Mouse (Mus musculus) kidney, postnatal 0 days (tissue): ENCODE data around the gene Plcd4. TPM values are rescaled to one million over a fixed set of nuclear protein-coding genes. Genes with fewer than 3 reads are reported as not detected.

Source experiments
- ATAC-seq: fragments of 200-750 bp; cut with Nextera tagmentation; replicated peaks from 2 replicates; pipeline ENCODE4 v1.8.0; 2017; ENCODE audit warnings: low read depth, moderate number of reproducible peaks, moderate TSS enrichment, moderate library complexity; ENCODE audit not compliant: low FRiP score
- DNase-seq: peaks from one replicate; pipeline ENCODE4 v3.0.0-alpha.2; 2016; ENCODE audit warnings: low spot score
- H3K27ac ChIP-seq: fragments of 300-500 bp; sonication (generic); 2 replicates; pipeline ENCODE4 v1.5.1; 2014; ENCODE audit warnings: mild to moderate bottlenecking
- H3K27me3 ChIP-seq: fragments of 300-500 bp; sonication (generic); 2 replicates; pipeline ENCODE4 v1.6.1; 2014; ENCODE audit warnings: low read length, mixed read lengths; ENCODE audit not compliant: insufficient read depth
- H3K36me3 ChIP-seq: fragments of 300-500 bp; sonication (generic); 2 replicates; pipeline ENCODE4 v1.6.1; 2014; ENCODE audit warnings: low read length, mixed read lengths; ENCODE audit not compliant: insufficient read depth
- H3K4me1 ChIP-seq: fragments of 300-500 bp; sonication (generic); replicated peaks from 2 replicates; pipeline ENCODE4 v1.6.1; 2014; ENCODE audit warnings: antibody characterized with exemption, low read length, mixed read lengths; ENCODE audit not compliant: insufficient read depth
- H3K4me2 ChIP-seq: fragments of 300-500 bp; sonication (generic); 2 replicates; pipeline ENCODE4 v1.6.1; 2014; ENCODE audit warnings: mild to moderate bottlenecking, low read length, moderate library complexity, mixed read lengths
- H3K4me3 ChIP-seq: fragments of 300-500 bp; sonication (generic); replicated peaks from 2 replicates; pipeline ENCODE4 v1.5.1; 2014; ENCODE audit warnings: low read depth, low read length
- H3K9ac ChIP-seq: fragments of 300-500 bp; sonication (generic); 2 replicates; pipeline ENCODE4 v1.6.1; 2014; ENCODE audit warnings: low read depth, low read length
- H3K9me3 ChIP-seq: fragments of 300-500 bp; sonication (generic); replicated peaks from 2 replicates; pipeline ENCODE4 v1.6.1; 2016; ENCODE audit warnings: low read length, inconsistent platforms, mixed read lengths
- CTCF ChIP-seq: IDR thresholded peaks from 2 replicates; pipeline ENCODE4 v1.5.1; 2016; ENCODE audit warnings: antibody characterized with exemption, low read depth, mild to moderate bottlenecking, moderate library complexity
- WGBS: fragments of 180-500 bp; shearing (Covaris S2); extraction: QIAGEN DNeasy Blood & Tissue Kit; methylation state at CpG from one replicate; pipeline ENCODE4 v1.1.7; 2014; 5-methylcytosine and 5-hydroxymethylcytosine counted together
- polyA plus RNA-seq: library from polyadenylated mRNA; unstranded; fragments of >200 nt; fragmentation: Nextera tagmentation; extraction: Ambion mirVana; gene quantifications from 2 replicates; pipeline ENCODE4 v1.2.1, GENCODE M21; 2015

Gene Plcd4
- 1.0 and 1.1 TPM in 2 replicates for polyA plus RNA-seq

DNA sequence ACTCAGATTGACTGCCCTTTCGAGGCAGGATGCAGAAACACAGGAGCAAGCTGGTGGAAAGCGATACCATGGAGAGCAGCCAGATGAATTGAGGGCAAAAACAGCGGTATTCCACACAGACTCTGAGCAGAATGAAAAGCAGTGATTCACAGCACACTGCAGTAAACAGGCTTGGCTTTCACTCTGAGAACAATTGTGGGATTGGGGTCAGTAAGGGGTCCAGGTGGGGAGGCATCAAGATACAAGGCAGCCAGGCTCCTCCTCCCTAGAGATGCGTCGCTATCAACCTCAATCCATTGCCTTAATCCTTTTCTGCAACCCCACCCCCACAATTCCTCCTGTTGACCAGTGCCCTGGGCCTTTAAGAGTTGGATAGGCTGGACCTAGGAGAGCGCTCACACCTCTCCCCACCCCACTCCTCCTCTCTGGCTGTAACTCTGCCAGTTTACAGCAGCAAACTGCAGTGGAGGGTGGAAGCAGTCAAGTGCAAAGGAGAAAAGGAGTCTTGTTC is at the start of gene Plcd4:
Plcd4 (plus strand) TSS at position 438 of the 511 bp plus-strand sequence.
- no peaks in the 10 kb centered on the region for H3K27me3 ChIP-seq
- 2% methylated on average over 6 of the region's 6 CpGs for WGBS
- H3K4me2 ChIP-seq, result peak within 1 kb of the TSS; percentile 38
- no peaks in the 10 kb centered on the region for H3K4me1 ChIP-seq
- no peaks in the 10 kb centered on the region for H3K9me3 ChIP-seq
- no peak within 1 kb of the TSS for H3K4me3 ChIP-seq
- H3K9ac ChIP-seq, result no peak within 1 kb of the TSS
- ATAC-seq, result peak; percentile 61
- DNase-seq, result peak; percentile 67
- H3K36me3 ChIP-seq, result no peaks in the 10 kb centered on the region
- H3K27ac ChIP-seq, result no peak within 1 kb of the TSS
- no peak for TF ChIP-seq CTCF

- H3K9ac ChIP-seq, result no peak overlapping the region
- H3K27ac ChIP-seq, result peak overlapping the region; percentile 22; the same call in 1 of the 2 replicates
- no peaks in the 10 kb centered on the region for H3K9me3 ChIP-seq
- DNase-seq, result no peak
- H3K36me3 ChIP-seq, result no peaks in the 10 kb centered on the region
- no peaks in the 10 kb centered on the region for H3K4me1 ChIP-seq
- no peak overlapping the region for H3K4me3 ChIP-seq
- ATAC-seq, result no peak
- no peak overlapping the region for H3K4me2 ChIP-seq
- no peak for TF ChIP-seq CTCF
- WGBS, result 55% methylated on average over 1 of the region's 1 CpGs
- no peaks in the 10 kb centered on the region for H3K27me3 ChIP-seq
Measured at GRCm38 (mm10) chr1:74501106-74501505, 41.6 kb upstream of the Plcd4 start.

- peak overlapping the region; percentile 61; the same call in 1 of the 2 replicates for H3K9ac ChIP-seq
- H3K4me2 ChIP-seq, result peak overlapping the region; percentile 72
- H3K9me3 ChIP-seq, result no peaks in the 10 kb centered on the region
- H3K4me3 ChIP-seq, result peak overlapping the region; percentile 75
- no peak for TF ChIP-seq CTCF
- H3K36me3 ChIP-seq, result no peaks in the 10 kb centered on the region
- no peaks in the 10 kb centered on the region for H3K27me3 ChIP-seq
- WGBS, result under 1% methylated on average over 22 of the region's 22 CpGs
- no peaks in the 10 kb centered on the region; the same call in 1 of the 2 replicates for H3K4me1 ChIP-seq
- H3K27ac ChIP-seq, result peak overlapping the region; percentile 65
- ATAC-seq (no peak), DNase-seq (no peak)
Measured at GRCm38 (mm10) chr1:74505393-74505720, 37.3 kb upstream of the Plcd4 start.

- peak within 1 kb of the TSS; percentile 95 for H3K27ac ChIP-seq
- DNase-seq (peak; percentile 99), ATAC-seq (peak; percentile 99)
- no peak for TF ChIP-seq CTCF
- no peaks in the 10 kb centered on the region for H3K36me3 ChIP-seq
- H3K9me3 ChIP-seq, result no peaks in the 10 kb centered on the region
- under 1% methylated on average over 63 of the region's 64 CpGs for WGBS
- H3K4me1 ChIP-seq, result no peaks in the 10 kb centered on the region; the same call in 1 of the 2 replicates
- peak within 1 kb of the TSS; percentile 75 for H3K4me3 ChIP-seq
- H3K4me2 ChIP-seq, result peak within 1 kb of the TSS; percentile 80
- H3K9ac ChIP-seq, result peak within 1 kb of the TSS; percentile 85
- no peaks in the 10 kb centered on the region for H3K27me3 ChIP-seq
Measured at GRCm38 (mm10) chr1:74505721-74506464, 36.8 kb upstream of the Plcd4 start, which contains the start of gene Cnot9. TSS of gene Cnot9 (plus strand) at chr1:74506058.

- Histone ChIP-seq H3K27me3 (no peaks in the 10 kb centered on the region), H3K27ac (peak overlapping the region; percentile 95), H3K9me3 (no peaks in the 10 kb centered on the region), H3K9ac (peak overlapping the region; percentile 85), H3K4me3 (peak overlapping the region; percentile 75), H3K4me1 (no peaks in the 10 kb centered on the region; the same call in 1 of the 2 replicates), H3K4me2 (peak overlapping the region; percentile 80), H3K36me3 (no peaks in the 10 kb centered on the region)
- WGBS, result under 1% methylated on average over 33 of the region's 34 CpGs
- ATAC-seq (peak; percentile 42), DNase-seq (peak; percentile 71)
- no peak for TF ChIP-seq CTCF
Measured at GRCm38 (mm10) chr1:74506471-74506881, 36.2 kb upstream of the Plcd4 start.

- no peak overlapping the region for H3K4me3 ChIP-seq
- WGBS, result 95% methylated on average over 2 of the region's 2 CpGs
Measured at GRCm38 (mm10) chr1:74507780-74508179, 34.9 kb upstream of the Plcd4 start.

More at GRCm38 (mm10) chr1:74507780-74508179, 34.9 kb upstream of the Plcd4 start:
- TF ChIP-seq CTCF, result no peak
- ATAC-seq (no peak), DNase-seq (no peak)
- H3K4me2 ChIP-seq, result peak overlapping the region; percentile 80; the same call in 1 of the 2 replicates
- no peaks in the 10 kb centered on the region; the same call in 1 of the 2 replicates for H3K4me1 ChIP-seq
- H3K27ac ChIP-seq, result no peak overlapping the region
- no peaks in the 10 kb centered on the region for H3K9me3 ChIP-seq
- no peaks in the 10 kb centered on the region for H3K36me3 ChIP-seq
- H3K9ac ChIP-seq, result no peak overlapping the region
- no peaks in the 10 kb centered on the region for H3K27me3 ChIP-seq
